Comparison of ENCODE assay signal across 18 mouse cellular contexts in the genomic region with DNA sequence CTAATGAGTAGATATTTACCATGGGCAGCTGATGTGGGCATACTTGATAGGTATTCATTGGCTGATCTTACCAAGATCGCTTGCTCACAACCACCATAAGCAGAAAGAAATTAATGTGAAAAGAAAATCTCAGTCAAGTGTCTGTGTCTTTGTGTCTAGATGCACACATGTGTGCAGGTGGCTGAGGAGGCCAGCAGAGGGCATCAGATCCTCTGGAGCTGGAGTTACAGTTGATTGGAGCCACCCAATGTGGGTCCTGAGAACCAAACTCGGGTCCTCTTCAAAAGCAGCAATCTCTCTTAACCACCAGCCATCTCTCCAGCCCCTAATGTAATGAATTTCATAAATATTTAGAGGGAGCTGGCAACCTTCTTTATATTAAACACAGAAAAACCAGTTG.
DNase-seq lines count a peak whose midpoint lies in the region; ATAC-seq and TF ChIP-seq lines count a peak whose summit lies in the region.
"Had no signal": no experiment of that assay in that cellular context is flagged by ENCODE, and none has a peak within 500 bp of the region (broad histone marks: within the 10 kb centered on the region; RNA-seq: fewer than 3 reads in every experiment).

No protein-coding gene starts in this region.

- DNase-seq in forebrain, postnatal 0 days = no peak
- no peak for DNase-seq in forebrain, embryonic 11.5 days (ENCODE audit: low spot score)
- DNase-seq in layer of hippocampus, adult 2 months (ENCODE audit: low spot score in 2 of 2) = no peak
- DNase-seq in layer of hippocampus, postnatal 14 days (ENCODE audit: low spot score in 2 of 2) = no peak
- peak; percentile 16 for DNase-seq in A20 (ENCODE audit: low read depth, low spot score)
- peak; percentile 56 for DNase-seq in ZHBTc4 (ENCODE audit: low read depth, low spot score)
- no peak for DNase-seq in heart, adult 9 months (ENCODE audit: low spot score in 2 of 2)
- DNase-seq: cerebellum, adult 11 months; cerebellum, postnatal 25 days; kidney, postnatal 10 days; lung, adult 2 months; right cerebral cortex, postnatal 14 days; thymus, postnatal 36 days had no signal

- H3K4me1 ChIP-seq in forebrain, postnatal 0 days (ENCODE audit: insufficient read depth) = no peaks in the 10 kb centered on the region
- H3K4me1 ChIP-seq in forebrain, embryonic 11.5 days (replicated peaks; ENCODE audit: control insufficient read depth, insufficient read depth, low read length) = peaks cover 3% of the 10 kb centered on the region; the same call in 1 of the 2 replicates

- H3K4me2 ChIP-seq in forebrain, postnatal 0 days (ENCODE audit: low read depth) = no peak overlapping the region
- H3K4me2 ChIP-seq in forebrain, embryonic 11.5 days (ENCODE audit: low read depth, low read length, severe bottlenecking) = no peak overlapping the region
- H3K4me2 ChIP-seq: heart, embryonic 15.5 days; limb, embryonic 12.5 days; neural tube, embryonic 12.5 days had no signal

- H3K27ac ChIP-seq in forebrain, postnatal 0 days (ENCODE audit: low read depth, low read length) = no peak overlapping the region
- no peak overlapping the region for H3K27ac ChIP-seq in forebrain, embryonic 11.5 days (ENCODE audit: low read depth, low read length)
- no peak overlapping the region for H3K27ac ChIP-seq in layer of hippocampus, adult 2 months
- H3K27ac ChIP-seq: heart, embryonic 15.5 days; limb, embryonic 12.5 days; neural tube, embryonic 12.5 days had no signal

- no peaks in the 10 kb centered on the region for H3K27me3 ChIP-seq in forebrain, postnatal 0 days (ENCODE audit: insufficient read depth, low read length)
- H3K27me3 ChIP-seq in forebrain, embryonic 11.5 days (ENCODE audit: control insufficient read depth, insufficient read depth, low read length) = no peaks in the 10 kb centered on the region
- H3K27me3 ChIP-seq: heart, embryonic 15.5 days; limb, embryonic 12.5 days; neural tube, embryonic 12.5 days had no signal

- WGBS in forebrain, postnatal 0 days = 93% methylated on average over 2 of the region's 2 CpGs
- 93% methylated on average over 2 of the region's 2 CpGs for WGBS in forebrain, embryonic 11.5 days

- H3K9ac ChIP-seq in forebrain, postnatal 0 days = no peak overlapping the region
- no peak overlapping the region for H3K9ac ChIP-seq in forebrain, embryonic 11.5 days (ENCODE audit: low read length)
- H3K9ac ChIP-seq: heart, embryonic 15.5 days; limb, embryonic 12.5 days; neural tube, embryonic 12.5 days had no signal

- no peak overlapping the region for H3K4me3 ChIP-seq in forebrain, postnatal 0 days (ENCODE audit: low read depth, low read length)
- no peak overlapping the region for H3K4me3 ChIP-seq in forebrain, embryonic 11.5 days (ENCODE audit: low read depth, low read length)
- H3K4me3 ChIP-seq in layer of hippocampus, adult 2 months = no peak overlapping the region
- H3K4me3 ChIP-seq: heart, embryonic 15.5 days; limb, embryonic 12.5 days; neural tube, embryonic 12.5 days had no signal

- TF ChIP-seq CTCF in forebrain, postnatal 0 days (IDR thresholded peaks at IDR 0.05; ENCODE audit: low read depth) = 0 out of 2 replicates have a peak, but pooled peaks have one; percentile 26
- TF ChIP-seq CTCF in layer of hippocampus, adult 2 months (conservative IDR thresholded peaks at IDR 0.05) = peak; percentile 46

- ATAC-seq in forebrain, postnatal 0 days = no peak
- no peak for ATAC-seq in forebrain, embryonic 11.5 days (replicated peaks; ENCODE audit: low FRiP score)
- ATAC-seq in megakaryocyte progenitor cell, adult 5-6 weeks (replicated peaks; ENCODE audit: poor library complexity) = no peak
- ATAC-seq: forebrain, embryonic 14.5 days had no signal

- no peaks in the 10 kb centered on the region for H3K9me3 ChIP-seq in forebrain, postnatal 0 days (ENCODE audit: low read length)
- H3K9me3 ChIP-seq in forebrain, embryonic 11.5 days (ENCODE audit: control insufficient read depth, low read length) = no peaks in the 10 kb centered on the region
- H3K9me3 ChIP-seq: heart, embryonic 15.5 days; limb, embryonic 12.5 days; neural tube, embryonic 12.5 days had no signal

- no peaks in the 10 kb centered on the region for H3K36me3 ChIP-seq in forebrain, postnatal 0 days (ENCODE audit: insufficient read depth)
- H3K36me3 ChIP-seq in forebrain, embryonic 11.5 days (ENCODE audit: control insufficient read depth, insufficient read depth, low read length) = no peaks in the 10 kb centered on the region
- H3K36me3 ChIP-seq: heart, embryonic 15.5 days; neural tube, embryonic 12.5 days had no signal

Comparison
In these comparisons a context has a peak if more than half of its experiments do, and no peak if none do; other contexts are left out.
1. DNase-seq: peak in A20 (single experiment) and ZHBTc4 (single experiment); none in forebrain, postnatal 0 days (single experiment), forebrain, embryonic 11.5 days (single experiment), layer of hippocampus, adult 2 months (0 of 2), layer of hippocampus, postnatal 14 days (0 of 2) and heart, adult 9 months (0 of 2).